Mouse (Mus musculus): ENCODE measurements around the gene Naa35.

Gene Naa35

DNA sequence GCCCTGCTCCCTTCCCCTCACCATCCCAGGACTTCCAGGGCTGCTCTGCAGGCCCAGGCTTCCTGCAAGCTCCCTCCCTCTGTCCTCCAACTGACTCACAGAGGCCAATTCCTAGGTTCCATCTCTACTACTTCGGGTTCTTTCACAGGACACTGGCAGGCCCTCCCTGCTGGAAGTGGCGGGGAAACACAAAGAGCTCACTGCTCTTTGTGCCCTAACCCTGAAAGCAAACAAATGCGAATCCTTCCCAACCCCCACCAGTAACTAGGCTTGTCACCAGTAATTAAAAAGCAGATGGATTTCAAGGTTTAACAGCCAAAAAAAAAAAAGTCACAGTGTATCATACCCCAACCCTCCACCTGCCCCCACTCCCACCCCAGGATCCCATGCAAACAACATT is 89.2 kb downstream of the Naa35 start:
- no peak for DNase-seq

DNA sequence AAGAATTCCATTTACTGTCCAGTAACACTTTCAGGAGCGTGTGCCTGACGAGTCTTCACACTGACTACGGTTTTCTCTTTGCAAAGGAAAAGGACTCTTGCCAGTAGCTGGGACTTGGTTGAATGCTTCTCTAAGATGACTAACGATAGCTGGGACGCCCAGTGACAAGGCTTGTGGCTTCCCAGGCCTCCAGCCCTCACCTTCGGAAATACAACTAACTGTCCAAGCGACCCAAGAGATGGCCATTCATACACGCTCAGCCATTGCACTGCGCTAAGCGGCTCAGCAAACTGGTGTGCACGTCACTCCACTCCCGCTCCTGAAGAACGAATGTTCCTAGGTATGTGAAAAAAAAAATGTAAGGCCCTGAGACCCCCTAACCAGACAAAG is 89.7 kb downstream of the Naa35 start:
- no peak for DNase-seq

DNA sequence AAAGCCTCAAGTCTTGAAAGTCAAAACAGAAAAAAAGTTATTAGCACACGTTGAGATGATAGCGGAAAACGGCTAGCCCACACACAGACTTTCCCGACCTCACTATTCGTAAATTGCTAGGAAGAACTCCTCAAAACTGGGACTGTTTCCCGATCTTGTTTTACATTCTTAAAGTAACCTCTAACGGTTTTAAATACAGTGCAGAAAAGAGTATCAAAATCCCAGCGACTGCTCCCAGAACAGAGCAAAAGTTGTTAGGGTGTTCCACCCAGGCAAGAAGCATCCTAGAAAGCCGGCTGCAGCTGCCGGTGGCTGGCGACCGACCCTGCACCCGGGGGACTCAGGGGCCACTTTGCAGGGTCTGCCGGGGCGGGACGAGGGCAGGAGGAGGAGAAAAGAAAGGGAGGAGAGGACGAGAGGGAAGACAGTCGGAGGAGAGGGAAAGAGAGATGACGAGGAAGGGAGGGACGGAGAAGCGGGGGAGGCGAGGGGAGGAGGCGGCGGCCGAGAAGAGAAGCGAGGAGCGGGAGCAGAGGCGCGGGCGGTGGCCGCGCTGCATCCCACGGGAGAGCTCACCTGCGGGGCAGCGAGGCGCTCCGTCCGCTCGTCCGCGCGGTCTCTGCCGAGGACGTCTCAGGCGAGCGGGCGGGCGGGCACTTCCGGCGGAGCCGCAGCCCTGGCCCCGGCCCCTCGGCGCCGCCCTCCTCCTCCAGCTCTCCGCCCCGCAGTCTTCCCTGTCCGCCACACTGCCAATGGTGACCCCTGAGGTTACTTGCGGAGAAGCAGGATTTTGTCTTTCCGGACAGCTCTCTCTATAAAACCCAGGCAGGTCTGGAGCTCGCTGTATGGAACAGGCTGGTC is 90.3 kb downstream of the Naa35 start, which contains the start of gene Golm1:
Gene Golm1, minus strand, starts transcription at position 661 of the 861 bp plus-strand sequence.
- peak; percentile 68 for DNase-seq

DNA sequence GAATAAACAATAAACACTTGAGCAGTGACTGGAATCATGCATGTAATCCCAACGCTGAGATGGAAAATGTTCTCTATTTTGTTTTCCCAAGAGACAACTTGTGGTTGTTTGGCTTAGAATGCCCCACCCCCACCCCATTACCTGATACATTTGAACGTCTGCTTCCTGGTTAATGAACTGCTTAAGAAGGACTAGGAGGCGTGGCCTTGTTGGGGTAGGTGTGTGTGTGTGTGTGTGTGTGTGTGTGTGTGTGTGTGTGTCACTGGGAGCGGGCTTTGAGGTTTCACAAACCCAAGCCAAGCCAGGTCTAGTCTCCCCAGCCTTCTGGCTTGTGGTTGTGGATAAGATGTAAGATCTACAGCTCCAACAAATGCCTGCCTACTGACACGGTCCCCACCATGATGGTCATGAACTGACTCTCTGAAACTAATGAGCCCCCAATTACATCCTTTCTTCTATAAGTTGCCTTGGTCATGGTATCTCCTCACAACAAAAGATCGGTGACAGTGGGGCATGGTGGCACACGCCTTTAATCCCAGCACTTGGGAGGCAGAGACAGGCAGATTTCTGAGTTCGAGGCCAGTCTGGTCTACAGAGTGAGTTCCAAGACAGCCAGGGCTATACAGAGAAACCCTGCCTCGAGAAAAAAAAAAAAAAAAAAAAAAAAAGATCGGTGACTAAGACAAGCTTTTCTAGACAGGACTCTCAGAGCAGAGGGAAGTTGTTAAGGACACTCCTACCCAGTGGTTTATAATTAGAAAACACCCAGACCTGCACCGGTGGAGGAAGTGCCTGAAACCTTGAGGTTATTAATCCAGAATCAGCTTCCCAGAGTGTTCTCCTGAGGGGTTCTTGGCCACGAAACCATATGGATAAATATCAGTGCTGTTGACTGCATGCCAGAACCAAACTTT is 91.5 kb downstream of the Naa35 start:
- DNase-seq: no peak

DNA sequence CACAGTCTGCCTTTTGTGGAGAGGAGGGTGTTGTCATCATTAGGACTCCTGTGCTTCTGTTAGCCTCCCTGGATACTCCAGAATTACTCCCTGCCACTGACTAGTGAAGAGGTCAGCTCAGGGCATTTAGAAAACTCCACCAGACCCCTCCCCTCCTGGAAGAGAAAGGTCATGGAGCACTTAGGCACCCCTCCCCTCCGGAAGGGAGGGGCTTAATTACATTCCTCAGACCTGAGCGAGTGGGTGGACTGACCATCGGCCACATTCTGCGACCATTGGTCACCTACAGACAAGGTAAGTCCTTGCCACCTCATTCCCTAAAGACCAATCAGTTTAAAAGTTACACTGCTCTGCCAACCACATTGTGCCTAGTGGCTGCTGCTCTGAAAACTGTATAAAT is 94.2 kb downstream of the Naa35 start:
- DNase-seq: no peak

DNA sequence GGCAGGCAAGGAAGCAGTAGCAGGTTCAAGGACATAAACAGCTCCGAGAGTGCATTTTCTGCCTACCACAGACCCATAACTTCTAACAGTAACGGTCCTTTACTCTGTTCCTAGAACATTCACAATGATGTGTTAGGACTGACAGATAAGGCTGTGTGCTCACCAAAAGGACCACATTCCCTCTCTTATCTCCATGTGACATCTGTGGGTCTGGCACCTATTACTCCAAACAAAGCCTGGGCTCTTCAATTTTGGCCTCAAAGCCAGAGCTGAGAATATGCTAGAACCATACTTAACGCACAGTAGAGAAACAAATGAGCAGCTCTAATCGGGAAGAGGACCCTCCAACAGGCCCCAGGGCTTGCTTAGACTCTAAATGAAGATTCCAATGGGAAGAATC is 94.8 kb downstream of the Naa35 start:
- no peak for DNase-seq

DNA sequence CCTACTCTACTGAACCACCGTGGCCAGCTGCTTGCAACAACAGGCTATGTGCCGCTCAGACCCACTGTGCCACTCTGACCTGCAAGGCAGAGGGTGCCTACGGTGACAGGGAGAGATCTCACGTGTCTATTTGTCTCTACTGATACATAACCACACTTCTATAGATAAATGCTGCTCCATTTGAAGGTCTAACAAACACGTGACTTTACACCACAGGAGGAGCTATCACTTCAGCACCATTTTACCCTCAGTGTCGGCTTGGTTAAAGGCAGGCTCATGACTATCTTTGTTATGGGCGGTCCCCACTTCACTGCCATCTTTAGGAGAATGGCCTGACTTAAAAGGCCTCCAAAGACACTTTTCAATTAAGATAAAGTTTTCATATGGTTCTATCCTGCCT is 97.6 kb downstream of the Naa35 start:
- DNase-seq: no peak

DNA sequence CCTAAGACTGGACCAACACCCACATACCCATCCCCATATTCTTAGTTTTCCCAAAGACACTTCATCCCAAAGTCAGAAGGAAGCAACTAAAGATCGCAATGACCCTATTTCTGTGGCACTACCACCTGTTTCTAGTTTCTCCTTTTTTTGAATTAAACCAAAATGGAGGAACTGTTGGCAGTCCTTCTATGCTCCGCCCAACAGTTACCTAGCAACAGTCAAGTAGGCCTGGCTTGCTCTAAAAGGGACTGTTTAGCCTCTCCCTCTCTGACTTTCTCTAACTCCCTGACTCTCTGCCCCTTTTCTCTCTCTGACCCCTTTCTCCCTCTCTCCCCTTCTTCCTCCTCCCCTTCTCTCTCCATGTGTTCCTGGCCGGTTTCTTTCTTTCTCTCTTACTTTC is 100.2 kb downstream of the Naa35 start:
- DNase-seq: no peak
